Mouse (Mus musculus): ENCODE measurements at regions not wholly inside any gene's neighbourhood (a gene's known extent, or its start where the extent isn't known, plus 50 kb on each side); places are given as distances from the start of the nearest gene placed in this dataset.

DNA sequence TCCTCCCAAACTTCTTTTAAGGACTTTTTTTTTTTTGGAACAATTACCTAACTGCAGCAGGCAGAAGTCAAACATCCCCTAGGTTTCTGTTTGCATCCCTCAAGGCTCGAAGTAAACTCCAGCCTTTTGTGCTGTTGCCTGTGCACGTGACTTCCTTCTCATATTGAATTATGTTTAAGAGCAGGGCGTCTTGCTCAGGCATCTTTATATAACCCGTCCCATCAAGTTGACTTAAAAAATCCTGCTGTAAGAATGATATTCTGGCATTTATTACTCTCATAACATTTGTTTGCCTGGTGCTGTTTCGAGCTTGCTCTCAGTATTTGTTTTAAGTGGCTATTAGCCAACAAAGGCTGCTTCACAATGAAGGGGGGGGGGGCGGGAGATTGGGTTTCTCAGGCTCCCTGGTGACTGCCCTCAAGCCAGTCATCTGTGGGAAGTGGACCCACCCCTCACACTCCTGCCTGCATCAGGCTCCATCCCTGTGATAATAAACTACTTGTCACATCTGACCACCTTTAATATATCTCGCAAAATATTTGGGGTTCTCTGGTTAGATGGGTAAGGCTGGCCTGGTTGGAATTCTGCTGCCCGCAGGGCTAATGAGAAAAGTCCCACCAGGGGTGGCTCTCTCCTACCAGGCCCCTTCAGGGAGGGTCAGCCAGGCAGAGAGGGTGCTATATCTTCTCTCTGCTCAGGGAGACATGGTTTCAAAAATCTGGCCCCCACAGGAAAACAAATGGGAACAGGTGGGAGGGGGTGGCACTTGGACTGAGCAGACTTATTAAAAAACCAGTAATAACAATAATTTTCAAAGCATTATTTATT is 277.1 kb upstream of the Atp5g3 start:
- no peak overlapping the region for H3K4me3 ChIP-seq (ENCODE audit: control insufficient read depth in 1 of 2, insufficient read depth in 1 of 2, low read depth in 1 of 2, low read length in 2 of 2)
- no peak overlapping the region for H3K4me2 ChIP-seq (ENCODE audit: low read length)
- no peak overlapping the region for H3K27ac ChIP-seq (replicated peaks in 1 of 2; ENCODE audit: control insufficient read depth in 1 of 2, insufficient read depth in 1 of 2, low read depth in 2 of 2, low read length in 2 of 2)
- no peak for ATAC-seq (ENCODE audit: insufficient number of reproducible peaks, insufficient read depth, low FRiP score, low read depth)
- H3K27me3 ChIP-seq (ENCODE audit: control insufficient read depth, insufficient read depth, low read length): no peaks in the 10 kb centered on the region
- H3K36me3 ChIP-seq (ENCODE audit: control insufficient read depth, insufficient read depth, low read length): no peaks in the 10 kb centered on the region
- no peak overlapping the region for H3K9ac ChIP-seq (ENCODE audit: low read length)
- WGBS: 59% methylated on average over 8 of the region's 8 CpGs
- peaks cover 5% of the 10 kb centered on the region; the same call in 1 of the 2 replicates for H3K9me3 ChIP-seq (ENCODE audit: control insufficient read depth, low read length)
- no peaks in the 10 kb centered on the region for H3K4me1 ChIP-seq (ENCODE audit: control insufficient read depth in 2 of 2, insufficient read depth in 2 of 2, low read length in 2 of 2)

DNA sequence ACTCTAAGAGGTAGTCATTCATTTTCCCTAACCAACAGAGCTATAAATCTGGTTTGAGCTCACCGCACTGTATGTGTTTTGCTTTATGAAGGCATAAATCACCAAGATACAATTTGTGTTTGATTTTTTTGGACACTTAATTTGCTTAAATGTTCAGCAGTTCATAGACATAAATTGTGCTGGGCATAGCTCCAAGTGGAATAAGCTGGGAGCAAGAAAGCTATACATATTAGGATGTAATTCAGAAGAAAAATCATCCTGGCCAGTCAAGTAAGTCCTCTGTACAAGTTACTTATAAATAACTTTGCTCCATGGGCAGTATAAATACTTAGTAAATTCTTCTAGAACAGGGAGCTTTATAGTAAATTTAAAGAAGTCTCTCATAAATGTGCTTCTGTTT is 267.0 kb upstream of the Atp5g3 start:
- H3K4me3 ChIP-seq (ENCODE audit: control insufficient read depth in 1 of 2, insufficient read depth in 1 of 2, low read depth in 1 of 2, low read length in 2 of 2): no peak overlapping the region
- 93% methylated on average over 1 of the region's 1 CpGs for WGBS
- no peak for ATAC-seq (ENCODE audit: insufficient number of reproducible peaks, insufficient read depth, low FRiP score, low read depth)
- H3K27me3 ChIP-seq (ENCODE audit: control insufficient read depth, insufficient read depth, low read length): no peaks in the 10 kb centered on the region
- H3K9ac ChIP-seq (ENCODE audit: low read length): no peak overlapping the region
- no peaks in the 10 kb centered on the region for H3K4me1 ChIP-seq (ENCODE audit: control insufficient read depth in 2 of 2, insufficient read depth in 2 of 2, low read length in 2 of 2)
- H3K4me2 ChIP-seq (ENCODE audit: low read length): no peak overlapping the region
- no peak overlapping the region for H3K27ac ChIP-seq (replicated peaks in 1 of 2; ENCODE audit: control insufficient read depth in 1 of 2, insufficient read depth in 1 of 2, low read depth in 2 of 2, low read length in 2 of 2)
- no peaks in the 10 kb centered on the region for H3K9me3 ChIP-seq (ENCODE audit: control insufficient read depth, low read length)
- no peaks in the 10 kb centered on the region for H3K36me3 ChIP-seq (ENCODE audit: control insufficient read depth, insufficient read depth, low read length)

DNA sequence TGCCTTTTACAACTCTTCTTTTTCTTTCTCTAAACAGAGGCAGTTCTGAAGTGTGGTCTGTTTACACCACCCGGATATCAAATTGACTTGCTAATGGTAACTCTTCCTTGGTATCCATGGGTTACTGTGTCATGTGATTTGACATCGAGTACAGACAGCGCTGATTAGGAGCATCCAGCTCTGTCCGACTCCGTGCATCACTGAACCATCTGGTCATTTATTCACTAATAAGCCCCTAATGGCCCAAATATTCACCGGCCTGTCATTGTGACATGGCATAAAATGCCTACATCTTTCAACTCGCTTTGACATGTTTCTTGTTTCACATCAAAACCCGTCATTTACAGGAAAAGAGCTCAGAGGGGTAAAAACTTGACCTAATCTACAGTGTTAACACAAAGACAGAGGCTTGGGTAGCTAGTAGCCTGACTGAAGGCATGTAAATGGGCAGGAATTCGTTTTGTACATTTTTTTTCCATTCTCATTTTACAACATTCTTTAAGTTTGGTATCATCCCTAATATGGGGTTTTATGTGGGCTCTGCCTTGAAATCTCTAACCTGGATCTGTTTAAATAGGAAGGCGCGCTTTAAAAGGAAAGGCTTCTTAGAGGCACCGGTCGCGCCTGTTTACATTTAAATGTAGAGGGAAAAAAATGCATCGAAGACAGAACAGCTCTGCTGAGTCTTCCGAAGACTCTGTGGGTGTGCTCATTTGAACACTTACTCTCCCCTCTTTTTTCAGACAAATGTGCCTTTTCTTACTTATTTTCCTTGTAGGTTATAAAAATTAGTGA is 257.8 kb upstream of the Atp5g3 start:
- H3K36me3 ChIP-seq (ENCODE audit: control insufficient read depth, insufficient read depth, low read length): no peaks in the 10 kb centered on the region
- H3K9ac ChIP-seq (ENCODE audit: low read length): no peak overlapping the region
- ATAC-seq (ENCODE audit: insufficient number of reproducible peaks, insufficient read depth, low FRiP score, low read depth): no peak
- no peak overlapping the region for H3K4me2 ChIP-seq (ENCODE audit: low read length)
- H3K27ac ChIP-seq (replicated peaks in 1 of 2; ENCODE audit: control insufficient read depth in 1 of 2, insufficient read depth in 1 of 2, low read depth in 2 of 2, low read length in 2 of 2): no peak overlapping the region
- WGBS: 67% methylated on average over 16 of the region's 16 CpGs
- H3K27me3 ChIP-seq (ENCODE audit: control insufficient read depth, insufficient read depth, low read length): no peaks in the 10 kb centered on the region
- H3K9me3 ChIP-seq (ENCODE audit: control insufficient read depth, low read length): no peaks in the 10 kb centered on the region
- H3K4me3 ChIP-seq (ENCODE audit: control insufficient read depth in 1 of 2, insufficient read depth in 1 of 2, low read depth in 1 of 2, low read length in 2 of 2): no peak overlapping the region
- peaks cover 0 to 2% of the 10 kb centered on the region in 2 experiments; a peak in 1 of 4 replicates for H3K4me1 ChIP-seq (ENCODE audit: control insufficient read depth in 2 of 2, insufficient read depth in 2 of 2, low read length in 2 of 2)

DNA sequence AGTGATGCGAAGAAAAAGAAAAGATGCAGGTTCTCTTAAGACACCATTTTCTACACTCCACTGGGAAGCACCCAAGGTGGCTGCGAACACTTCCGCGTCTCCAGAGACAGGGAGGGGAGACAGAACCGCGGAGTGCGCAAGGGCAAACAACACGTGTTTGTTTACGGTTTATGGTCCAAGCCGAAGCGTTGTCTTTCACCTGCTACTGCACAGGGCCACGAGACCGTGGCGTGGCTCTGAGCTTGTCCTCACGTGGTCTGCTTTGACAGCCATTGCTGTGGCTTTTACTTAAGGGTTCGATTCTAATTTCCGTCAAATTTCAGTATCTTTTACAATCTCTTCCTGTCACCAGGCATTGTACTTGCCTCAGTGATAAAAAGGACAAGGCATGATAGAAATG is 257.2 kb upstream of the Atp5g3 start:
- Histone ChIP-seq H3K27me3 (ENCODE audit: control insufficient read depth, insufficient read depth, low read length) (no peaks in the 10 kb centered on the region), H3K4me1 (ENCODE audit: control insufficient read depth in 2 of 2, insufficient read depth in 2 of 2, low read length in 2 of 2) (peaks cover 0 to 2% of the 10 kb centered on the region in 2 experiments; a peak in 1 of 4 replicates), H3K9me3 (ENCODE audit: control insufficient read depth, low read length) (no peaks in the 10 kb centered on the region), H3K36me3 (ENCODE audit: control insufficient read depth, insufficient read depth, low read length) (no peaks in the 10 kb centered on the region), H3K4me3 (ENCODE audit: control insufficient read depth in 1 of 2, insufficient read depth in 1 of 2, low read depth in 1 of 2, low read length in 2 of 2) (no peak overlapping the region), H3K27ac (replicated peaks in 1 of 2; ENCODE audit: control insufficient read depth in 1 of 2, insufficient read depth in 1 of 2, low read depth in 2 of 2, low read length in 2 of 2) (no peak overlapping the region), H3K4me2 (ENCODE audit: low read length) (no peak overlapping the region), H3K9ac (ENCODE audit: low read length) (no peak overlapping the region)
- ATAC-seq (ENCODE audit: insufficient number of reproducible peaks, insufficient read depth, low FRiP score, low read depth): no peak
- 86% methylated on average over 17 of the region's 17 CpGs for WGBS

DNA sequence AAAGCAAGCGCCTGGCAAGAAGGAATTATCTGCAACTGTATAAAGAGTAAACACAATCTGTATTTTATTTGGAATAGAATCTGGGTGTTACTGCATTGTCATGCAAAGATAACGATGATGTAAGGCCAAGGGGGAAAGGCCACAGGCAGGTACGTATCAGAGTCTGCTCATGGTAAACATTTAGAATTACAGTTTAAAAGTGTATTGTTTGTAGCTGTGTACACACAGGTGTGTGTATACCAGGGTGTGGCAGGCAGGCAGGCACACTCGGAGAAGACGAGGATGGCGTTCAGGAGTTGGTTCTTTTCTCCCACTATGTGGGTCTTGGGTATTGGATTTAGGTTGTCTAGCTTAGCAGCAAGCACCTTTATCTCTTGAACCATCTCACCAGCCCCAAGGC is 242.9 kb upstream of the Atp5g3 start:
- H3K36me3 ChIP-seq (ENCODE audit: control insufficient read depth, insufficient read depth, low read length): no peaks in the 10 kb centered on the region
- no peak overlapping the region for H3K4me3 ChIP-seq (ENCODE audit: control insufficient read depth in 1 of 2, insufficient read depth in 1 of 2, low read depth in 1 of 2, low read length in 2 of 2)
- H3K27me3 ChIP-seq (ENCODE audit: control insufficient read depth, insufficient read depth, low read length): no peaks in the 10 kb centered on the region
- no peak overlapping the region for H3K9ac ChIP-seq (ENCODE audit: low read length)
- no peak overlapping the region for H3K27ac ChIP-seq (replicated peaks in 1 of 2; ENCODE audit: control insufficient read depth in 1 of 2, insufficient read depth in 1 of 2, low read depth in 2 of 2, low read length in 2 of 2)
- no peak for ATAC-seq (ENCODE audit: insufficient number of reproducible peaks, insufficient read depth, low FRiP score, low read depth)
- H3K4me1 ChIP-seq (ENCODE audit: control insufficient read depth in 2 of 2, insufficient read depth in 2 of 2, low read length in 2 of 2): peaks cover 2 to 5% of the 10 kb centered on the region in 2 experiments; a peak in 2 of 4 replicates
- no peaks in the 10 kb centered on the region for H3K9me3 ChIP-seq (ENCODE audit: control insufficient read depth, low read length)
- H3K4me2 ChIP-seq (ENCODE audit: low read length): no peak overlapping the region
- 76% methylated on average over 6 of the region's 6 CpGs for WGBS

DNA sequence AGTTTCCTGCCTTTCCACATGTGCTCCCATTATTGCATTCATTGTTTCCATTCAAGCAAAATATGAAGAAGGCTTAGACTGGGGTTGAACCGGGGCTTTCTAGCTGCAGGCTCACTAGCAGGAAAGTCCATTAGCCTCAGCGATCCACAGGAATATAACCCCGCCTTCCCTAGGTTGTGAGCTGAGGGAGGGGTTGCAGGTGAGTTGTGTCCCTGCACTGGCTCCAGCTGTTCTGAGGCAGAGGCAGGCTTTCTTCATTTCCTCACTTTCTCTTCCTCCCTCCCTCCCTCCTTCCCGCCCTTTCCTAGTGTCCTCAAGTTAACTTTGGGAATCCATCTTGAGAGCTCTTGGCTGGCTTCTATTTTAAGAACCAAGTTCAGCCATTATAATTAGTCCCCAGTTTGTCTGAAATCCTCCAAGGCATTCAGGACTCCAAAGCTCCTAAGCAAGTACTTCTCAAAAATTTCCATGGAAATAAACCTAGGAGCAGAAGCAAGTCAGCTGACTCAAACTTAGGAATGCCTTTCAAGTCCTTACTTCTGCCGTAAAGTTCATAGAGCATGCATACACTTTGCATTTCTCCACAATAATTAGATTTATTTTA is 242.2 kb upstream of the Atp5g3 start:
- WGBS: 52% methylated on average over 5 of the region's 5 CpGs
- ATAC-seq (ENCODE audit: insufficient number of reproducible peaks, insufficient read depth, low FRiP score, low read depth): no peak

DNA sequence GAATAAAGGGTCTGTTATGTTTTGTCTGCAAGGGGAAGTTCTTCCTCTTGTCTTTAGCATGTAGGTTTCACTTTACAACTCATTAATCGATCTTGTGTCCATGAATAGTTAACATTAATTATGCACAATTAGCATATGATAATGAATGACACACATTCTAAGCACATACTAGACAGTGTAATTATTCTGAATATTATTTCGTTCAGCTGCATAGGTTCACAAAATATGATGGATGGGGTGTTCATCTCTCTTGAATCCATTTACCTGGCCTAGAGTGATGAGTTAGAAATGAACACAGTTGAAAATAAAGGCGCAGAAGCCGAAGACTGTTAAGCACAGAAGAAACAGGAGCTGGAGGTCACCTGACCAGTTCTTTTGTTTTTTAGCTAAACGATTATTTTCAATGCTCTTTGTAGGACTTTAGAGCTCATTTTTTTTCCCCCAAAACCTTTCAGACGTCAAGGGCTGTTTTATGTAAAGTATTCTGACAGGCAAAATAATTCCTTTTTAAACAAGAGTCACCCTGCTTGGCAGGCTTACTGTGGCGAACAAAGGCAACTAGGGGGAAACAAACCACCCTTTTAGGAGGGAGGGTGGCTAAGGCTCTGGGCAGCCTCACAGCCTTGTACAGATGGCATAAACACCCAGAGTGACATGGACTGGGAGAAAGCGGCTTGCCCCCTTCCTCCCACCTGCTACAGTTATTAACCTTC is 241.6 kb upstream of the Atp5g3 start:
- Histone ChIP-seq H3K4me1 (ENCODE audit: control insufficient read depth in 2 of 2, insufficient read depth in 2 of 2, low read length in 2 of 2) (peaks cover 2 to 5% of the 10 kb centered on the region in 2 experiments; a peak in 2 of 4 replicates), H3K27me3 (ENCODE audit: control insufficient read depth, insufficient read depth, low read length) (no peaks in the 10 kb centered on the region), H3K36me3 (ENCODE audit: control insufficient read depth, insufficient read depth, low read length) (no peaks in the 10 kb centered on the region), H3K9me3 (ENCODE audit: control insufficient read depth, low read length) (no peaks in the 10 kb centered on the region), H3K4me2 (ENCODE audit: low read length) (no peak overlapping the region), H3K9ac (ENCODE audit: low read length) (no peak overlapping the region), H3K27ac (replicated peaks in 1 of 2; ENCODE audit: control insufficient read depth in 1 of 2, insufficient read depth in 1 of 2, low read depth in 2 of 2, low read length in 2 of 2) (no peak overlapping the region), H3K4me3 (ENCODE audit: control insufficient read depth in 1 of 2, insufficient read depth in 1 of 2, low read depth in 1 of 2, low read length in 2 of 2) (no peak overlapping the region)
- WGBS: 73% methylated on average over 8 of the region's 8 CpGs
- no peak for ATAC-seq (ENCODE audit: insufficient number of reproducible peaks, insufficient read depth, low FRiP score, low read depth)

More for the DNA sequence above, 242.2 kb upstream of the Atp5g3 start:
- Histone ChIP-seq H3K27ac (replicated peaks in 1 of 2; ENCODE audit: control insufficient read depth in 1 of 2, insufficient read depth in 1 of 2, low read depth in 2 of 2, low read length in 2 of 2) (no peak overlapping the region), H3K4me3 (ENCODE audit: control insufficient read depth in 1 of 2, insufficient read depth in 1 of 2, low read depth in 1 of 2, low read length in 2 of 2) (no peak overlapping the region), H3K4me1 (ENCODE audit: control insufficient read depth in 2 of 2, insufficient read depth in 2 of 2, low read length in 2 of 2) (peaks cover 2 to 5% of the 10 kb centered on the region in 2 experiments; a peak in 2 of 4 replicates), H3K9ac (ENCODE audit: low read length) (no peak overlapping the region), H3K9me3 (ENCODE audit: control insufficient read depth, low read length) (no peaks in the 10 kb centered on the region), H3K4me2 (ENCODE audit: low read length) (no peak overlapping the region), H3K36me3 (ENCODE audit: control insufficient read depth, insufficient read depth, low read length) (no peaks in the 10 kb centered on the region), H3K27me3 (ENCODE audit: control insufficient read depth, insufficient read depth, low read length) (no peaks in the 10 kb centered on the region)

Data from heart, embryonic 14.5 days (tissue).